Mouse (Mus musculus) brown adipose tissue, adult 24 weeks (tissue): ENCODE measurements around the gene Ubtd1. TPM values are rescaled to one million over a fixed set of nuclear protein-coding genes. Genes with fewer than 3 reads are reported as not detected.

ENCODE experiments used
- H3K27ac ChIP-seq: fragments of 200-500 bp; replicated peaks from 2 replicates; pipeline ENCODE4 v1.5.1; 2012; ENCODE audit warnings: low read depth, mild to moderate bottlenecking, low read length
- H3K4me1 ChIP-seq: fragments of 200-500 bp; 2 replicates; pipeline ENCODE4 v1.6.1; 2012; ENCODE audit warnings: low read length, mixed read lengths; ENCODE audit not compliant: control insufficient read depth, insufficient read depth, insufficient read length
- H3K4me3 ChIP-seq: fragments of 200-500 bp; 2 replicates; pipeline ENCODE4 v1.5.1; 2012; ENCODE audit warnings: low read depth, mild to moderate bottlenecking, low read length, moderate library complexity; ENCODE audit not compliant: insufficient read depth
- polyA plus RNA-seq: library from polyadenylated mRNA; stranded (reverse); fragments of >200 nt; gene quantifications from 2 replicates; pipeline ENCODE4 v1.2.4, GENCODE M21; 2012; ENCODE audit not compliant: missing spikeins, insufficient read depth, insufficient read length

Gene Ubtd1
- 8.4 and 9.0 TPM in 2 replicates for polyA plus RNA-seq

GRCm38 (mm10) chr19:41981595-41981927 is at the start of gene Ubtd1:
TSS of gene Ubtd1 (plus strand) at chr19:41981763.
- H3K4me1 ChIP-seq: no peaks in the 10 kb centered on the region
- H3K4me3 ChIP-seq: peak within 1 kb of the TSS; percentile 93
- H3K27ac ChIP-seq: peak within 1 kb of the TSS; percentile 73

GRCm38 (mm10) chr19:41932686-41933085 is 48.9 kb upstream of the Ubtd1 start:
- Histone ChIP-seq H3K4me1 (peaks cover 4% of the 10 kb centered on the region; the same call in 1 of the 2 replicates), H3K27ac (no peak overlapping the region), H3K4me3 (peak overlapping the region; percentile 84)

DNA sequence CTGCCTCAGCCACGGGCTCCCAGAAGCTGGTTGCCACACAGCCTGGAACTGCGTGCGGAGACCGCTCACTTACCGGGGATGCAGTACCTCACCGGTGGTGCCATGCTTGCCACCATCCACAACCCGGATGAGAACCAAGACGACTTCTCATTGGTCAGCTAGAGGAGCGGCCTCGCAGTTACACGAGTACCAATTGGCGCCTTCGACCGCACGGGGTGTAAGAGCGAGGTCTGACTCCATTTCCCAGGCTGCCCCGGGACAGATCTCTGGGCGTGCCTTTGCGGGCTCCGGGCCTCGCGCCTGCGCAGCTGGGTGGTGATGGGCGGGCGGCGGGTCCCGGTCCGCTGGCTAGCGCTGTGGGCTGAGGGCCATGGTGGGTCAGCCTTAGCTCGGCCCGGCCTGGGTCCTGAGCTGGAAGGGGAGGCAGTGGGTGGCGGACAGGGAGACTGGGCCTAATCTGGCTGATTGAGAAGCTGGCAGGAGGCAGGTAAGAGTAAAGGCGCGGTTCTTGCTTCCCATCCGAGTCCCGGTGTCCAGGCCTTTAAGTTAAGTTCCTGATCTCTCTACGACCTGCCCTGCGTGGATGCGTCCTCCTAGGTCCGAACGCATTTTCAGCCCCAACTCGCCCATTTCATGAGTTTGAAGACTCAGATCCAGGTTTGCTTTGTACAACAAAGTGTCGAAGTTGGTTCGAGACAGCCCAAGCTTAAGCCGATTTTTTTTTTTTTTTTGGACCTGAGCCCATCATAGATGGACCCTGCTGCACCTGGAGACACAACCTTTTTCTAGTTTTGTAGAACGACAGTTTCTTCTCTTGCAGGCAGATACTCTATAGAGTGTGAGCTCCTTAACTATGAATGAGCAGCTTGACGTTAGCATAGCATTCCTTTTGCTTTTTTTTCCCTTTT is 48.1 kb upstream of the Ubtd1 start, which contains the start of the genes Exosc1 and Zdhhc16:
Gene Exosc1 (minus strand): TSS at position 245 of the 908 bp plus-strand sequence.
Gene Zdhhc16 (plus strand): TSS at position 302 of the 908 bp plus-strand sequence.
- Histone ChIP-seq H3K4me3 (peak within 1 kb of the TSS; percentile 84), H3K27ac (0 out of 2 replicates have a peak within 1 kb of the TSS, but pooled peaks have one; percentile 35)

DNA sequence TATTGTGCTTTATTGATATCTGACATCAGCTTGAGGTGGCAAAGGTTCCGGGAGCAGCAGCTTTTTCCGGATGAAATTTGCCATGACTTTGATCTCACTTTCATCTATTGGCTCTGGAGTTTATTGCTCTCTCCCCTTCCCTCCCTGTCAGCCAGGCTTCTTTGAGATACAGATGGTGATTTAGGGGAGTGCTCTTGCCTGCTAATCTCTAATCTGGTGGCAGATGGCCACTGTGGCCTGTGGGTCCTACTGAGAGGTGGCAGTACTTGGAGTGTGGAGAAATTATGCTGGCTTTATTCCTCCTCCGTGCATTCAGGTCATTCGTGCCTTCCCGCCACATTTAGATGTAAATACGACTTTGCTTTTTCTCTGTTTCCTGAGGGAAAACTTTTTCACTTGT is 47.4 kb upstream of the Ubtd1 start:
- Histone ChIP-seq H3K27ac (no peak overlapping the region), H3K4me3 (peak overlapping the region; percentile 79), H3K4me1 (peaks cover 4% of the 10 kb centered on the region; the same call in 1 of the 2 replicates)

More for the DNA sequence above, 48.1 kb upstream of the Ubtd1 start, which contains the start of the genes Exosc1 and Zdhhc16:
- peaks cover 4% of the 10 kb centered on the region; the same call in 1 of the 2 replicates for H3K4me1 ChIP-seq

- Histone ChIP-seq H3K4me1 (peaks cover 4% of the 10 kb centered on the region; the same call in 1 of the 2 replicates), H3K4me3 (no peak overlapping the region), H3K27ac (no peak overlapping the region)
Observed at GRCm38 (mm10) chr19:41935921-41936320, 45.6 kb upstream of the Ubtd1 start.

GRCm38 (mm10) chr19:41938539-41938938 is 43.0 kb upstream of the Ubtd1 start:
- Histone ChIP-seq H3K27ac (no peak overlapping the region), H3K4me3 (no peak overlapping the region), H3K4me1 (peaks cover 4% of the 10 kb centered on the region; the same call in 1 of the 2 replicates)

- H3K27ac ChIP-seq: no peak overlapping the region
- H3K4me1 ChIP-seq: no peaks in the 10 kb centered on the region
- no peak overlapping the region for H3K4me3 ChIP-seq
Observed at GRCm38 (mm10) chr19:41943841-41944240, 37.7 kb upstream of the Ubtd1 start.

GRCm38 (mm10) chr19:41952287-41952686 is 29.3 kb upstream of the Ubtd1 start:
- H3K4me1 ChIP-seq: no peaks in the 10 kb centered on the region
- H3K27ac ChIP-seq: no peak overlapping the region
- H3K4me3 ChIP-seq: no peak overlapping the region

DNA sequence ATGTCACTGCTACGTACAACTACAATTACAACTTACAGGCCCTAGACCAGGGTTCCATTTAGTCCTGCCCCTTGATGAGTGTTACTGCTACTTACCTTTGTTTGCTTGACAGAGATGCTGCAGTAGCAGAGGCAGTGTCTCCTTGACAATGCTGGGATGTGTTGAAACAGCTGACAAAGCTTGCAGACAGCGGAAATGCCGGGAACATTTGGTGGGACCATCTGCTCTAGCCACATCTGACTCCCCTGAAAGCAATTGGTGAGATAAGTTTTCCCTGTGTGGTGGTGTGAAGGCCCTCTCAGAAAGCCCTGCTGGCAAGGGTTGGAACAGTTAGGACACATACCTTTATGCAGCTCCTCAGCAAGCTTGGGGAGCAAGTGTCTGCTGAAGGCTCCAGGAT is 28.0 kb upstream of the Ubtd1 start:
- no peaks in the 10 kb centered on the region for H3K4me1 ChIP-seq
- H3K27ac ChIP-seq: no peak overlapping the region
- no peak overlapping the region for H3K4me3 ChIP-seq

DNA sequence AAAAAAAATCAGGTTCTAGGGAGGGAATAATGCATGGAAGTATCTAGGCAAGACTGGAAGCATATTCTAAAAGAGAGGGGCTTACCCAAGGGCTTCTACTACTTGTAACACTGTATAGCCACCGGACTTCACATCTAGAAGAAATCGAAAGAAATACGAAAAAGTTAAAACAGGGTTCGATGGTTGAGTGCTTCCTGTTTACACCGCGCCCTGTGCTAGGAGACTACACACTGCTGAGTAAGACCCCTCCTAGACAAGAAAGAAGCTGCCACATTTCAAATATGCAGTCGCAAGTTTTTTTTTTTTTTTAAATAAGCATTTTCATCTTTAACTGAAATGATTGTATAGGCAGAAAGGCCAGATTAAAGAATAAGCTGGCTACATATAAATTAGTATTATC is 11.9 kb upstream of the Ubtd1 start:
- Histone ChIP-seq H3K4me3 (no peak overlapping the region), H3K27ac (no peak overlapping the region), H3K4me1 (no peaks in the 10 kb centered on the region)

DNA sequence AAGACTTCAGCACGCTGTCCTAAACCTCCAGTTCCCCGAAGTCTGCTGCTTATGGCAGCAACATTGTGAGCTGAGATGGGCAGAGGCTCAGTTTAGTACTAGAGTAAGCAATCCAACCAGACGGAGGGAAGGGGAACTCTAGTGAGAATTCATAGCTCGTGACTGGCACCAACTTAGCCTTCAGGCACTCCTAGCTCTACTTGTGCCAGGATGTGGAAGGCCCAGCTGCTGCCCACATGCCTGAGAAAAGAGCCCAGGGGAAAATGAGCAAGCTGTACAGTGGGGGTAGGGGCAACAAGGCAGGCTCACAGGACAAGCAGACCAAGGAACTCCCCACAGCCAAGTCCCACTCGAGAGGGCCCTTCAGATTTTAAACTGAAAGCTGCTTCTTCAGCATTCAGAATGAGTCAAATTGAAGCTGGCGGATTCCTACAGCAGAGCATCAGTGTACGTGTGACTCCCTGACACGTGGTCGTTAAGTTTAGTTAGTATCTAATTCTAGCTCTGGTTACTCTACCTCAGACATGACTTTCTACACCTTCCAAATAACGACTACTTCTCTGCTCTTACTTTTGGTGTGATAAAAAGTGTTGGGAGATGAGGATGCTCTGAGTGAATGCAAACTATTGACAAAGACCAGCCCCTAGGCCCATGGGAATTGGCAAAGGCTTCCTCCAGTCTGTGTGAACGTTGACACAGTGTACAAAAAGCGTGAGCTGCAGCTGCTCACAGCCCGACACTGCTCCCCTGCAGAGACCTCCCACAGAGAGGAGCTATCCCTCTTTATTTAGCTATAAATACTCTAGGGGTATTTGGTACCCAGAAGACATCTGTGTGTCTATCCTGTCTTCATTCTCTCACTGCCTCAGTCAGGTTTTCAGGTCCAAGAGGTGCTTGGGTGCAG is 7.4 kb upstream of the Ubtd1 start:
- no peak overlapping the region for H3K27ac ChIP-seq
- no peaks in the 10 kb centered on the region for H3K4me1 ChIP-seq
- H3K4me3 ChIP-seq: no peak overlapping the region

DNA sequence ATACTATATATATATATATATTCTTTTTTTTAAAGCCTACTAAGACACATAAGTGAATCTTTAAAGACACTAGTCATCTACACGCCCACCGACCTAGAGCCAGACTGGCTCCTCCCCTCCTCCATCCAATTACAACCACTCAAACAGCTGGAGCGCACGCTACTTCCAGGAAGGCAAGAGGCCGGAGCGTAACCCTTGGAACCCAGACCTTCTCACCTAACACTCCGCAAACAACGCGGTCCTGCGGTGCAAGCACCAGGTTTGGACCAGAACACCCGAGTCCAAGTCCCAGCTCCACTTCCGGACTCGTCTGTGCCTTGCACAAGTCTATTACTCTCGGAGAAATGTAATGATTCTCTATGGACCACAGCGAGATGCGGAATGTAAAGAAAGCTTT is 1.1 kb upstream of the Ubtd1 start:
- Histone ChIP-seq H3K27ac (peak overlapping the region; percentile 25), H3K4me1 (no peaks in the 10 kb centered on the region), H3K4me3 (peak overlapping the region; percentile 93)

- H3K4me3 ChIP-seq: peak within 1 kb of the TSS; percentile 93
- no peaks in the 10 kb centered on the region for H3K4me1 ChIP-seq
Observed at GRCm38 (mm10) chr19:41980819-41981594, 556 bp upstream of the Ubtd1 start, which contains the start of gene Mms19. TSS of gene Mms19 (minus strand) at chr19:41981157.

More at GRCm38 (mm10) chr19:41980819-41981594, 556 bp upstream of the Ubtd1 start, which contains the start of gene Mms19:
- peak within 1 kb of the TSS; percentile 73 for H3K27ac ChIP-seq
